Mouse (Mus musculus): Measurements from ENCODE around the gene Ifi27l2a.
"Not testable (repeated sequence)": the region's sequence is repeated elsewhere in the genome, so short reads cannot be mapped to it uniquely, and the experiment has no call there.

Gene Ifi27l2a

DNA sequence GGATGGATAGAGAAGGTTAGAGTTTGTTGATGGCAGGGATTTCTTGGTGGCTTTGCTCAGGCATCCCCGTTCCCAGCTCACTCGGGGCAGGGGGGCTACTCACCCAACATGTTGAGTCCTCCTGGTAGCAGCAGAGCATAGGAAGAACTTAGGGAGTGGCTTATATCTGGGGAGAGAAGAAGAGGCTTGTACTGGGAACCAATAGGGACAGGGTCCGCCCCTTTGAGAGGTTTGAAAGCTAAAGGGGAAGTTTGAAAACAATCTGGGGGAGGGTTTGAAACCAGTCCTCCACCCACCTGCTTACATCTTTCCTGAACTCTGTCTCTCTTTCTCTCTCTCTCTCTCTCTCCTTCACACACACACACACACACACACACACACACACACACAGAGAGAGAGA is at the start of gene Ifi27l2a:
Ifi27l2a (minus strand) TSS at position 157 of the 400 bp plus-strand sequence.
- no peak for ATAC-seq (ENCODE audit: low TSS enrichment)

DNA sequence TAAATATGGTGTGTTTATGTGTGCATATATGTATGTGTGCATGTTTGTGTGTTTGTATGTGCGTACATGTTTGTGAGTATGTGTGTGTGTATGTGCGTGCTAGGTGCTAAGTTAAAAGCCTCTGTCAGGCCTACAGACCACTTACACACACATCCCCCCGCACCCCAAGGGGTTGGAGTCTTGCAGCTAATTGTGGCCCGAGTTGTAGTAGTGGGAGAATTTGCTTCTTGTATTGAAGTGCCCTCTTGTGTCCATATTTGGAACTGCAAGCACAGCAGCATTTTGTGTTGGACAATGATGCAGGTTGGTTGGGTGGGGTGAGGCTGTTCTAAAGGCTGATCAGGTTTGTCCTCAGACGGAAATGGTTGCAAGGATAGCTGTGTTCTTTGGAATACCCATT is 49.3 kb upstream of the Ifi27l2a start:
- ATAC-seq (ENCODE audit: low TSS enrichment), result peak; percentile 67

DNA sequence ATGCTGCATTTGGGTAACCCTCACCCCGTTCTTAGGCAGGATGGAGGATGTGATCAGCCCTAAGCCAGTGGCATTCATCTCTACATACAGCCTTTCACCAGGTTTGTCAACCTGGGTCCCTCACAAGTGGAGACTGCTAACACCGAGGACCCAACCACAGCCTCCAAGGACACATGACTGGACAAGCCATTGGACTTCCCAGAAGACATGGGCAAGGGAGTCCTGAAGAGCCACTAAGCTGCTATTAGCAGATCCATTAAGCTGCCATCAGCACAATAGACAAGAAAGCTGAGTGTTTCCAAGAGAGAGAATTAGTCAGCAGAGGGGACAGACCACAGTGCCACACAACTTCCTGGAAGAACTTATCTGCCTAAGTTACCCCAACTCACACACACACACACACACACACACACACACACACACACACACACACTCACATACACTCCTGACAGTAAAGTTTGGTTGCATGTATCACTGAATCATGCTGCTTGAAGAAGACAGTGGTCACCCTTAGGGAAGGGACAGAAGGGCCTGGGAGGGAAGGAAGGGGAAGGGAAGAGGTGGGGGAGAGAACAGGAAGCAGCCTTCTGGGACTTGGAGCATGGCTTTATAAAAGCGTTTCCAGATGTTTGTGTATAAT is 47.7 kb upstream of the Ifi27l2a start:
- no peak for ATAC-seq (ENCODE audit: low TSS enrichment)

DNA sequence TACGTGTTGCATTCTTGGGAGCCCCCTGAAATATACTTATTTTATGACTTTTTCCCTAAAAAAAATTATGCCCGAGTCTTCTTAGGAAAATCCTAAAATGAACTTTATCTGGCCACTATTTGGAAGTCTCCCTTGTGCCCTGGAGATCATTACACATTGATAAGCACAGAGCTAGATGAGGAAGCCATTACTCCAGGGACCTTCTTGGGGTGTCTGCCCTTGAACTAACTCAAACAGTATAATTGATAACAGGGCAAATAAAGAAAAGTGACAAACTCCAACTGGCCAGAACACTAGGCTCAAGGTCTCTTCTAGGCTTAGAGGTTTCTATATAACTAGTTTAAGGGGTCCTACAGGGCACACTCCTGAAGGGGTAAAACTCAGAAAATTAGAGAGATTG is 44.3 kb upstream of the Ifi27l2a start:
- no peak for ATAC-seq (ENCODE audit: low TSS enrichment)

DNA sequence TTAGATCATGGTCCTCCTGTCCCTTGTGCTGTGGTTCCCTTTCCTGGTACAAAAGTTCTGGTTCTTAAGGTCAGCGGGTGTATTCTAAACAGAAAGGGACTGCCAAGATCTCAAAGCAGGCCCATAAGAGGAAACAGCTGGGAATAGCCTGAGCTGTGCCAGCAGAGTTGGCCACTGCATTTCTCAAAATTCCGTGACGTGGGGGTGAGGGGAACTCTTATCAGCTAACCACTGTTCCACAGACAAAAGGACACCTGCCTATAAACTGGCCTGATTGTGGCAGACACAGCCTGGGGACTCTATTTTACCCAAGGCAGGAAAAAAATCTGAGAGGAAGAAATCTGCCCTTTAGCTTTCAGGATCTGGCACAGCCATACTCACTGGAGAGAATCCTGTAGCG is 43.8 kb upstream of the Ifi27l2a start:
- ATAC-seq (ENCODE audit: low TSS enrichment), result no peak

DNA sequence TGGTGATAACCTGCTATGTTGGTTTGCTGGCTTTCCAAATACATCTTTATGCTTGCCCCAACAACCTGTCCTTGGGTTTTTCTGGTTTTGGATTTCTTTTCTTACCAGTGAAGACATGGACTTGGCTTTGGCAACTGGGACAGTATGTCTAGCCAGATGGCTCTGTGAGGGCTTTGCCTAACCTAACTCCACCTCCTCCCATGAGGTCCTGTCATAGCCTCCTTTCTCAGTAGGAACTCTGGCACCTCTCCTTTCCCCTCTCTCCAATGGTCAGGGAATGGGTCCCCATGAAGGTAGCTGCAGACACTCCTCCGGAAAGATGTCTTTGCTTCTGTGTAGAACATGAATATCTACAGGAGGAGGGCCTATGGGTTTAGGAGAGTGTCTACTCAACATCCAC is 43.2 kb upstream of the Ifi27l2a start:
- no peak for ATAC-seq (ENCODE audit: low TSS enrichment)

DNA sequence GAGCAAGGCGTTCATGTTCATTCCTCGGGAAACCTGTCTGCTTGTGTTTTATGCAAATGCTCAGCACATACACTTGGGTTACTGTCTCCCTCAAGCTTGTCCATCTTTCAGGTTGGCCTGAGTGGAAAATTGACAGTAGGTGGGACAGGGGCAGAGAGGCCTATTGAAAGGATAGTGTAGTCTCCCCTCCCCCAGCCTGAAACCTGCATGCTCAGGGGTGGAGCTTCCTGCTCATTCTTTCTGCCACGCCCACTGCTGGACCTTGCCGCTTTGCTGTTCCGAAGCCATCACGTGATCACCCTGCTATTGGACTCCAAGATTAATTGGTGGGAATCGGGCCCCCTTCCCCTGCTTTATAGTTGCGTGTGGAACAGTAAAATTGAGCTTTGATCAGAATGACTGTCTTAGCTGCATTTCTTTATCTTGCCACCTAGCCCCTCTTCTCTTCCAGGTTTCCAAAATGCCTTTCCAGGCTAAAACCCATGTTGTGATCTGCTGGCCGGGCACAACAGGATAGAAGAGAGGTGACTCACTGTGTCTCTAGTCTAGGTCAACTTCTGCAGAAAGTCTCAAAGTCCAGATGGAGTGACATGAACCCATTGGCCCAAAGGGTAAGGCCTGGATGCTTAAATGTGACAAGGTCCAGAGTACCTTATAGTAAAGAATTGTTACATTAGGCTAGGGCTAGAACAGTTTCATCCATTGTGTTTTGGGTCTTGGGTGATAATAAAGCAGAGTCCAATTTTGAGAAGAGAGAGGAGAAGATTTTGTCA is 40.9 kb upstream of the Ifi27l2a start:
- not testable (repeated sequence) for ATAC-seq (ENCODE audit: low TSS enrichment)

DNA sequence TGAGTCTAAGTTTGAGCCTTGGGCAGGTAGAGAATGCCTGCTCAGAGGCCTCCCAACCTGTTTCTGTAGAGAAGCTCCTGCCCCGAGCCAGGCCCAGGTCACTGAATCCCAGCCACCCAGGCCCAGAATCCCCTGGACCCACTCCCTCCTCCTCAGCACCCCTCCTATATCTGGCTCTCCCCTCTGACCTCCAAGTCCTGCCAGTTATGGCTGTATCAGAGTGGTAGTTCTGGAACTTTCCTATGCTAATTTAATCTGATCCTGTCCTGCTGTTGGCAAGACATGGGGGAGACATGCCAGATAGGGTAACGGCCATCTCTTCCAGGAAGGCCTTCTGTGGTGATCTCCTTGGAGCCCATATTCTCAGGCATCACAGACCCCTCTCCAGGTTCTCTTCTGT is 39.3 kb upstream of the Ifi27l2a start:
- no peak for ATAC-seq (ENCODE audit: low TSS enrichment)

DNA sequence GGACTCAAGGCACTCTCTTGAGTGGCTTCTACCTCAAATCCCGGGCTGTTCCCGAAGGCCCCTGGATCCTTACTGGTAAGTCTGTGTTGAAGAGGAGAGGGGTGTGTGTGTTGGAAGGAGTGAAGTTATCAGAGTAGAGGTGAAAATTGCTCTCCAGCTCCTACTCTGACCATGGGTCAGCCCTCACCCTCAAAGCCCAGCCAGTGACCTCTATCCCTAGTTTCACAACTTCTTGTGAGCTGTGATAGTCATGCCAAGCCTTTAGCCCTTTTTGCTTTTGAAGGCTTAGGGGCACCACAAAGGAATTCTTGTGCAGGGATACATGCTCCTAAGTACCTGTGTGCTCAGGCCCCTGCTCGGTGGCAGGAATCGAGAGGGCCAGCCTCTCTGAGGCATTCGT is 38.2 kb upstream of the Ifi27l2a start:
- no peak for ATAC-seq (ENCODE audit: low TSS enrichment)

DNA sequence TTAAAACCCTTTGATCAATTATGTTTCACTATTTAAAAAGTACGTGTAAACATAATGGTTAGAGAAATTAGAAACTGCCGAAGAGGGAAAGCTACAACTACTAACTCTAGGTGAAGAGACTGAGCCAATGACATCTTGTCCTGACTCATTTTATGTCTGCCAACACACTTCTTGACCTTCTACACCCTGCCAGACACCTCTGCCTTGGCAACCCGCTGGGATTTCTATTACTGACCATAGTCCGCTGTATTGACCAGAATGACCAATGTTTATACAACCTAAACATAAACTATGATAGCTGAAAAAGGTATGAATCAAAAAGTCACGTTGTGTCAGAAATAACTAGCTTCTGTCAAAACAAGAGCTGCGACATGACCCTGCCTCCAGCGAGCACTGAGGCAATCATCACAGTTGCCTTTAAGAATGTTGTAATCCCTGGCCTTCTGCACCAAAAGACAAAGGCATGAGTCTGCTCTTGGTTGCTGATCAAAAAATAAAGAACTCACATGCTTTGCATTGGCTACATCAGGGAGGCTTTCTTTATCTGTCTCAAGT is 34.1 kb upstream of the Ifi27l2a start:
- no peak for ATAC-seq (ENCODE audit: low TSS enrichment)

DNA sequence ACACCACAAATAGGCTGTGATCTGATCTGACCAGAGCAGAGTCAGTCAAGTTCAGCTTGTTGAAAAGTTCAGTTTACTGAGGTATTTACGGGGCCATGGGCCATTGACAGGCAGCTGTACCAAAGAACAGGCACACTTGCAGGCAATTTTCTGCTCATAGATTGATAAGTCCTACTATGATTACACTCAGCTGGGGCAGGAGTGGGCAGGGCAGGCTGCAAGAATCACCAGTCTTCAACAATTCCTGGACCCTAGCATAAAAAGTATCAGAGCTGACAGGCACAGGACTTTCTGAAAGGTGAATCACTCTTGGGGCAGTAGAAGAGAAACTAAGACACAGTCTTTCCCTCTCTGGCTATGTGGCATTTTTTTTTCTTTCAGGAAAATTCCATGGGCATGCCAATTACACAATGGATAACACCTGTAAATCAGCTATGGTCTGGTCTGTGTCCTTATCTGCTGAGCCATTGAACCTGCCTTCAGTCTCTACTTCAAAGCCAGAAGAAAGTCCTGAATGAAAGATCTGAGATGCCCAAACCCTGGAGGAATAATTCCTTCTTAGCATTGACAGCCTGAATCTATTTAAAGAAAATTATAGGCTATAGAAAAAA is 33.4 kb upstream of the Ifi27l2a start:
- no peak for ATAC-seq (ENCODE audit: low TSS enrichment)

DNA sequence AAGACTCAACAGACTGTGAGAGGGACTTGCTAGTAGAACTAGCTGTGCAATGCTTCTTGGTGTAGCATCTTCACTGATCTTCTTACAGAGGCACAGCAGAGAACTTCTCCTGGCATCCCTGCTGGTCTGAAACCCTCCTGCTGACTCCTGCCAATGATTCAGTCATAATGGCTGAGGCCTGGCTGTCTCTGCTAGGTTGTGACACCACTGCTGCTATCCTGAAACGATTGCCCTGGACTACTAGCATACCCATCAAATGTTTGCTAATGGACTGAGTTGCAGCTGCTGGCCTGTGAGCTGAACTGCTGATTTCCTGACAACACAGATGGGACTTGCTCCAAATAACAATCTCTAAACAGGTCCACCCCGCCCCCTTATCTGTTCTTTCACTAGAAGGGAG is 31.0 kb upstream of the Ifi27l2a start:
- ATAC-seq (ENCODE audit: low TSS enrichment), result no peak

DNA sequence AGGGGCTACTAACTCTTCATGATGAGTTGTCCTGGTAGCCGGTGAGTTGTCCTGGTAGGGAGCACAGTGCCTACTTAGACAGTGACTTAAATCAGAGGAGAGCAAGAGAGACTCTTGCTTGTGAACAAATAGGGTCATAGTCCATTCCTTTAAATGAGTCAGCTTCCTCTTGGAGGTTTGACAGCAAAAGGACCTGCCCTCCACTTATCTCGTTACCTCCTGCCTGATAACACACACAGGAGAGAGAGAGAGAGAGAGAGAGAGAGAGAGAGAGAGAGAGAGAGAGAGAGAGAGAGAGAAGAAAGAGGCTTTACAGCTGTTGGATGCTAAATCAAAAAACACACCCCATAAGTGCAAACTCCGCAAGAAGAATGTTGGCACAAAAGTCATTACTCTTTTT is 13.7 kb upstream of the Ifi27l2a start, which contains the start of gene Ifi27l2b:
Ifi27l2b (minus strand) TSS at position 84 of the 400 bp plus-strand sequence.
- ATAC-seq (ENCODE audit: low TSS enrichment), result no peak

DNA sequence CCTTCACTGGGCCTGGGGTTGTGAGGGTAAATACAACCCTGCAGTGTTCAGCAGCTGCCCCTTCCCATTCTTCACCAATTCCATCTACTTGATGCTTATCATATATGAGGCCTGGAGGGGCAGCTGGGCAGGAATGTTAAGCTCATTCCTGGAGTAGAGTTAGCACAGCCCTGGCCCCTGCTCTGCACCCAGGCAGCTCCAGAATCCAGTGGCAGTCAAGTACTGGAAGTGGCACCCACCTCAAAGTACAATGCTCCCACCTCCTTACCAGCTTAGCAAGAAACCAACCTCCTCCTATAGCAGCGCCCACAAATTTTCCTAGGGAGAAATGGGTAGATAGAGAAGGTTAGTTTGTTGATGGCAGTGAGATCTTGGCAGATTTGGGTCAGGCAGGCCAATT is 13.2 kb upstream of the Ifi27l2a start:
- ATAC-seq (ENCODE audit: low TSS enrichment), result not testable (repeated sequence)

DNA sequence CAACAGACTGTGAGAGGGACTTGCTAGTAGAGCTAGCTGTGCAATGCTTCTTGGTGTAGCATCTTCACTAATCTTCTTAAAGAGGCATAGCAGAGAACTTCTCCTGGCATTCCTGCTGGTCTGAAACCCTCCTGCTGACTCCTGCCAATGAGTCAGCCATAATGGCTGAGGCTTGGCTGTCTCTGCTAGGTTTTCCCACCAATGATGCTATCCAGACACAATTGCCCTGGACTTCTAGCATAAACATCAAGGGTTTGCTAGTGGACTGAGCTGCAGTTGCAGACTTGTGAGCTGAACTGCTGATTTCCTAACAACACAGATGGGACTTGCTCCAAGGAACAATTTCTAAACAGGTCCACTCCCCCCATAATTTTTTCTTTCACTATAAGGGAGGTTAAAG is 9.9 kb upstream of the Ifi27l2a start:
- no peak for ATAC-seq (ENCODE audit: low TSS enrichment)

DNA sequence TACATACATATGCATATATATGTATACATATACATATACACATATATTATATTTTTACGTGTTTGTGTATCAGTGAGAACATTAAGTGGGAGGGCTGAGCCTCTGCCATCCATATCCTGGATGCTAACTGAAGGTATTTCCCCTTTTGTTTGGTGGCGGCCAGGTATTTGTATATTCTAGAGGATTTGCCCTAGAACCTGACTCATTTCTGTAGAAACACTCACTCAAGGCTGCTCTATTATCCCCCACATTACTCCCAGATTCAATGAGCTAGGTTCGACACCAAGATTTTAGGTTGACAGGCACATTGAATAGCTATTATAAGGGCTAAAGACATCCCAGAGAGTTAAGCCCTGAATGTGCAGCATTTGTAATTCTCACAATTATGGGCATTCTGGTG is 1.6 kb upstream of the Ifi27l2a start:
- ATAC-seq (ENCODE audit: low TSS enrichment), result no peak

DNA sequence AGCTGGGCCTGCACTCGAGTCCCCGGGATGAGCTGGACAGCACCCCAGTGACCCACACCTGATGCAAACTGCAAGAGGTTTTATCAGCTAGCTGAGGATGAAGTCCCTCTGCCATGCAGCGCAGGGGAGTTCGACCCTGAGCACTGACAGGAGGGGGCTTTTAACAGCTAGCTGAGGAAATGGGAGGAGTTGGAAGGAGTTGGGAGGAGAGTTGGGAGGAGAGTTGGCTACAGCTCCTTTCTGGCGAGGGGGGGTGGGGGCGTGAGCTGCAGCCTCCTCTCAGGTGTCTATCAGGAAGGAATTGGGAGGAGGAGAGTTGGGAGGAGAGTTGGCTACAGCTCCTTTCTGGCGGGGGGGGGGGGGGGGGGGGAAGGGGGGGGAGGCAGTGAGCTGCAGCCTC is 781 bp upstream of the Ifi27l2a start:
- ATAC-seq (ENCODE audit: low TSS enrichment), result not testable (repeated sequence)

DNA sequence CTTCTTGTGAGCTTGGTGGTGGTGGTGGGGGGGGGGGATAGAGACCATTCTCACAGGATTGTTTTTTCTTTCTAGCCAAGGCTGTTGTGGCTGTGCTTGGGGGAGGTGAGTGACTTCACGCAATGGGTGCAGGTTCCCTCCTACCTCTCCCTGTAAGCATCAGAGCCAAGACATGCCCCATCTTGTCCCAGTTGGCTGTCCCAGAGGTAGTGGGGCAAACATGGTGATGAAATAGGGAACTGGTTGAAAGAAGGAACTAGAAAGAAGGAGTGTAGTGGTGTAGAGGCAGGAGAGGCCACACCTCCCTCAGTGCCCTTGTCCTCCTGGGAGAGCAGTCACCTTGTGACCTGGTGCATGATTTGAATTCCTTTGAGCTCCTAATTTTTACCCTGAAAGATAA is 5.9 kb downstream of the Ifi27l2a start:
- ATAC-seq (ENCODE audit: low TSS enrichment), result no peak

DNA sequence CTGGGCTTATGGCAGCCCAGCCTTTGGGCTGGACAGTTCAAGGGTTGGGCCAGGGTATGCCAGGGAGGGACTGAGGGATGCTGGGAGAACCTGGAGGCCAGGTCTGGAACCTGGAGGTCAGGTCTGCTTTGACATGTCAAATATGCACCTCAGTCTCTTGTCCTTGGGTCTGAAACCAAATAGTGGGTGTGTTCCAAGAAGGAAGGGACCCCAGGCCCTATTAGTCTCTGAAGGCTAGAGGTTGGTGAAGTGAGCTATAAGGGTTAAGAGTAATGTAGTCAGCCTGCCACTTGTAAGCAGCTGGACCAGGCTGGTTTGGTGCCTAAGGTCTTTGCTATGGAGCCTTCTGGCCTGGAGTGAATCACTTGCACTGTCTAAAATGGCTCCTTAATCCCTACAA is 8.6 kb downstream of the Ifi27l2a start:
- no peak for ATAC-seq (ENCODE audit: low TSS enrichment)

DNA sequence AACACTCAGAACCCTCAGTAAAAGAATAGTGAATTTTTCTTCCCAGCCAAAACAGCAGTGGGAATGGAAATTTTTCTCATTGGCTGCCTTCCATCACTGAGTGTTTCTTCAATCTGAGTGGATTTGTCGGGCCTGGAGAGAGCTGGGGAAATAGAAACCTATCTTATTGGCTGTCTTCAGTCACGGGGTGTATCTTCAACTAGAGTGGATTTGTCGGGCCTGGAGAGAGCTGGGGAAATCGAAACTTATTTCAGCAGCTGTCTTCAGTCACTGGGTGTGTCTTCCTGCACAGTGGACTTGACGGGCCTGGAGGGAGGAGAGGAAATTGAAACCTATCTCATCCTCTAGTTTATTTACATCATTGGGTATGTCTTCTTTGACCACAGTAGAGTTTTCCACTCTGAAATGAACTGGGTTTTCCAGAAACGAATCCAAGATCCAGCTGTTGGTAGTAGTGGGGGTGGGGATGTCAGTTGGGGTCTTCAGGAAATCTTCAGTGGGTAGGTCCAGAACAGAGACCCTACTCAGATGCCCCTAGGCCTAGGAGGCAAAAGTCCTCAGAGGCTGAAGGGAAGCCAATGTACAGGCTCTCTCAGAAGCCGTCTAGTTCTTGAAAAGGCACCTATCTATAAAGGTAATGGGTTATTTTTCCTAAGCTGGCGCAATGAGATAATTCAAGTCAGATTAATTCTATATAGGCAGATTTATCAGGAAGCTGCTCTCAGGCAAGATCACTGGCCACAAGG is 9.3 kb downstream of the Ifi27l2a start, which contains the start of gene Ifi27:
Ifi27 (plus strand) TSS at position 226 of the 746 bp plus-strand sequence.
- ATAC-seq (ENCODE audit: low TSS enrichment), result peak; percentile 100

DNA sequence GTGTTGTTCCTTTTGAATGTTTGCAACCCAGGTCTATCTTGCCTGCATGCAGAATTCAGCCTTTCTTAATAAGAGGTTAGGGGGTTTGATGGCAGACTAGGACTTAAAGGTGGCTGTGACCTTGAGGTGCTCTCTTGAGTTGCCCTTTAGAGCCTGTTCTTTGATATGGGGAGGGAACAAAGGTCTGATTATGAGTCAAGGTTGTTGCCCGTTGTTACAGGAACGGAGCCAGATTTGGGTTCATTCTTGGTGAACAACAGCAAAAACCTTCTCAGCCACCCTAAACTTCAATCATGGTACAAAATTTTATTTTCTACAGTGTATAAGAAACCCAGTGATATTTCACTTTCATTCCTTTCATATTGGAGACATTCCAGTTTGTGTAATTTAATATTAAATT is 10.1 kb downstream of the Ifi27l2a start:
- no peak for ATAC-seq (ENCODE audit: low TSS enrichment)

DNA sequence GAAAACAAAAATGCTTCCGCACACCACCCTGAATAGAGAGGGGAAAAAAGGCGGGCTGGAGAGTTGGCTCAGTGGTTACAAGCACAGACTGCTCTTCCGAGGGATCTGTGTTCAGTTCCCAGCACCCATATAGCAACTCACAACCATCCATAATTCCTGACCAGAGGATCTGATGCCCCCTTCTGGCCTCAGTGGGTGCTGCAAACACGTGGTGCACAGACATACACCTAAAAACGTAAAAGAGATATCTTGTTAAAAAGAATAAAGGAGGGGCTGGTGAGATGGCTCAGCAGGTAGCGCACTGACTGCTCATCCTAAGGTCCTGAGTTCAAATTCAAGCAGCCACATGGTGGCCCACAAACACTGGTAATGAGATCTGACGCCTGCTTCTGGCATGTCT is 16.8 kb downstream of the Ifi27l2a start:
- ATAC-seq (ENCODE audit: low TSS enrichment), result no peak
